Mouse (Mus musculus): ENCODE results near the gene Cand1.

- no peak for TF ChIP-seq CTCF (IDR thresholded peaks at IDR 0.05; ENCODE audit: borderline replicate concordance, insufficient read depth, low read depth, low read length)
- no peak for TF ChIP-seq POLR2A (IDR thresholded peaks at IDR 0.05; ENCODE audit: borderline replicate concordance, insufficient read depth, low read length)
These were observed 40.0 kb downstream of the Cand1 start for GRCm38 (mm10) chr10:119199864-119200263.

Measured in cerebellum, adult 2 months (tissue).